Mouse (Mus musculus) natural killer cell, adult 2 months (primary cell): ENCODE results near the gene Fut11.

Source experiments
- DNase-seq, 2 experiments: peaks; one replicate each; pipeline ENCODE4 v3.0.0; 2022; ENCODE audit warnings: low spot score in 2 of 2

Fut11 gene

GRCm38 (mm10) chr14:20694884-20695760 is at the start of gene Fut11:
Gene Fut11 (plus strand): TSS chr14:20694968.
- peak; percentile 78 to 80 for DNase-seq

- DNase-seq = no peak
Observed at GRCm38 (mm10) chr14:20645547-20645946, 49.2 kb upstream of the Fut11 start.

GRCm38 (mm10) chr14:20646381-20646780 is 48.4 kb upstream of the Fut11 start:
- DNase-seq = no peak

GRCm38 (mm10) chr14:20651000-20651399 is 43.8 kb upstream of the Fut11 start:
- DNase-seq = no peak

- DNase-seq = no peak
Observed at GRCm38 (mm10) chr14:20651722-20652256, 43.0 kb upstream of the Fut11 start.

- no peak for DNase-seq
Observed at GRCm38 (mm10) chr14:20654690-20655421, 39.9 kb upstream of the Fut11 start.

- DNase-seq = no peak
Observed at GRCm38 (mm10) chr14:20655731-20656130, 39.0 kb upstream of the Fut11 start.

- DNase-seq = no peak
Observed at GRCm38 (mm10) chr14:20656361-20656760, 38.4 kb upstream of the Fut11 start, which contains the start of gene Myoz1. Gene Myoz1 (minus strand): TSS chr14:20656540.

- DNase-seq = no peak
Observed at GRCm38 (mm10) chr14:20658326-20658725, 36.4 kb upstream of the Fut11 start.

GRCm38 (mm10) chr14:20658902-20659301 is 35.9 kb upstream of the Fut11 start:
- DNase-seq = no peak

- DNase-seq = no peak
Observed at GRCm38 (mm10) chr14:20659687-20660086, 35.1 kb upstream of the Fut11 start.

GRCm38 (mm10) chr14:20660827-20661660 is 33.7 kb upstream of the Fut11 start:
- DNase-seq = peak; percentile 87 to 90

- DNase-seq = no peak
Observed at GRCm38 (mm10) chr14:20661661-20662331, 33.0 kb upstream of the Fut11 start.

- DNase-seq = no peak
Observed at GRCm38 (mm10) chr14:20662740-20663139, 32.0 kb upstream of the Fut11 start.

GRCm38 (mm10) chr14:20663601-20664000 is 31.2 kb upstream of the Fut11 start:
- no peak for DNase-seq

- DNase-seq = no peak
Observed at GRCm38 (mm10) chr14:20664436-20664835, 30.3 kb upstream of the Fut11 start.

GRCm38 (mm10) chr14:20667469-20667868 is 27.3 kb upstream of the Fut11 start:
- DNase-seq = no peak

GRCm38 (mm10) chr14:20668154-20668810 is 26.5 kb upstream of the Fut11 start, which contains the start of gene Synpo2l:
Gene Synpo2l (minus strand): TSS chr14:20668354.
- no peak for DNase-seq

- DNase-seq = peak; percentile 41 to 60
Observed at GRCm38 (mm10) chr14:20672990-20673389, 21.8 kb upstream of the Fut11 start.

- no peak for DNase-seq
Observed at GRCm38 (mm10) chr14:20673735-20674063, 21.1 kb upstream of the Fut11 start.
